Mouse (Mus musculus) neural tube, embryonic 14.5 days (tissue): ENCODE data around the gene Ltb. TPM values are rescaled to one million over a fixed set of nuclear protein-coding genes. Genes with fewer than 3 reads are reported as not detected.

Source experiments
- ATAC-seq: fragments of 200-750 bp; cut with Nextera tagmentation; 2 replicates; pipeline ENCODE4 v1.8.0; 2017; ENCODE audit warnings: low read depth, mild to moderate bottlenecking, moderate TSS enrichment, moderate library complexity
- H3K27ac ChIP-seq: fragments of 300-500 bp; sonication (generic); 2 replicates; pipeline ENCODE4 v1.5.1; 2014; ENCODE audit warnings: low read depth, mild to moderate bottlenecking, control low read depth, low read length, moderate library complexity, mixed read lengths
- H3K27me3 ChIP-seq: fragments of 300-500 bp; sonication (generic); 2 replicates; pipeline ENCODE4 v1.6.1; 2014; ENCODE audit warnings: low read length; ENCODE audit not compliant: control insufficient read depth, insufficient read depth
- H3K36me3 ChIP-seq: fragments of 300-500 bp; sonication (generic); 2 replicates; pipeline ENCODE4 v1.6.1; 2014; ENCODE audit warnings: low read length, mixed read lengths; ENCODE audit not compliant: control insufficient read depth, insufficient read depth
- H3K4me1 ChIP-seq: fragments of 300-500 bp; sonication (generic); 2 replicates; pipeline ENCODE4 v1.6.1; 2014; ENCODE audit warnings: low read length; ENCODE audit not compliant: control insufficient read depth, insufficient read depth
- H3K4me2 ChIP-seq: fragments of 300-500 bp; sonication (generic); 2 replicates; pipeline ENCODE4 v1.6.1; 2014; ENCODE audit warnings: mild to moderate bottlenecking, low read depth, low read length, control low read depth
- H3K4me3 ChIP-seq: fragments of 300-500 bp; sonication (generic); 2 replicates; pipeline ENCODE4 v1.5.1; 2014; ENCODE audit warnings: low read depth, low read length, control low read depth, mixed read lengths
- H3K9ac ChIP-seq: fragments of 300-500 bp; sonication (generic); replicated peaks from 2 replicates; pipeline ENCODE4 v1.6.1; 2014; ENCODE audit warnings: low read depth, mild to moderate bottlenecking, control low read depth, low read length, mixed read lengths
- H3K9me3 ChIP-seq: fragments of 300-500 bp; sonication (generic); 2 replicates; pipeline ENCODE4 v1.6.1; 2016; ENCODE audit warnings: low read length; ENCODE audit not compliant: control insufficient read depth
- WGBS: fragments of 180-500 bp; shearing (Covaris S2); extraction: QIAGEN DNeasy Blood & Tissue Kit; methylation state at CpG from one replicate; pipeline ENCODE4 v1.1.7; 2014; 5-methylcytosine and 5-hydroxymethylcytosine counted together
- polyA plus RNA-seq: library from polyadenylated mRNA; unstranded; fragments of >200 nt; fragmentation: Nextera tagmentation; extraction: Ambion mirVana; gene quantifications from 2 replicates; pipeline ENCODE4 v1.2.1, GENCODE M21; 2014

The Ltb gene
- polyA plus RNA-seq, 1 experiment from 2014 or later, result 0.62 TPM

- ATAC-seq, result no peak
- H3K27me3 ChIP-seq, result no peaks in the 10 kb centered on the region
- H3K9ac ChIP-seq, result 0 out of 2 replicates have a peak overlapping the region, but pooled peaks have one; percentile 13
- no peaks in the 10 kb centered on the region for H3K36me3 ChIP-seq
- peak overlapping the region; percentile 49; the same call in 1 of the 2 replicates for H3K4me2 ChIP-seq
- no peaks in the 10 kb centered on the region for H3K9me3 ChIP-seq
- H3K4me3 ChIP-seq, result peak overlapping the region; percentile 19; the same call in 1 of the 2 replicates
- no peak overlapping the region for H3K27ac ChIP-seq
- 2% methylated on average over 4 of the region's 4 CpGs for WGBS
- no peaks in the 10 kb centered on the region for H3K4me1 ChIP-seq
Observed at GRCm38 (mm10) chr17:35186681-35187080, 7.6 kb upstream of the Ltb start.

GRCm38 (mm10) chr17:35187345-35187744 is 6.9 kb upstream of the Ltb start:
- Histone ChIP-seq H3K9me3 (no peaks in the 10 kb centered on the region), H3K4me3 (no peak overlapping the region), H3K4me1 (no peaks in the 10 kb centered on the region), H3K27ac (no peak overlapping the region), H3K9ac (no peak overlapping the region), H3K4me2 (no peak overlapping the region), H3K27me3 (no peaks in the 10 kb centered on the region), H3K36me3 (no peaks in the 10 kb centered on the region)
- WGBS, result 82% methylated on average over 4 of the region's 4 CpGs
- no peak for ATAC-seq

GRCm38 (mm10) chr17:35187959-35188610 is 6.2 kb upstream of the Ltb start, which contains the start of gene Lst1:
Lst1 (minus strand) TSS chr17:35188439.
- ATAC-seq, result no peak
- H3K9me3 ChIP-seq, result no peaks in the 10 kb centered on the region
- H3K4me1 ChIP-seq, result no peaks in the 10 kb centered on the region
- no peaks in the 10 kb centered on the region for H3K27me3 ChIP-seq
- H3K4me2 ChIP-seq, result no peak within 1 kb of the TSS
- no peak within 1 kb of the TSS for H3K4me3 ChIP-seq
- H3K36me3 ChIP-seq, result no peaks in the 10 kb centered on the region
- 76% methylated on average over 7 of the region's 7 CpGs for WGBS
- H3K27ac ChIP-seq, result no peak within 1 kb of the TSS
- H3K9ac ChIP-seq, result no peak within 1 kb of the TSS

- Histone ChIP-seq H3K36me3 (no peaks in the 10 kb centered on the region), H3K9me3 (no peaks in the 10 kb centered on the region), H3K4me1 (no peaks in the 10 kb centered on the region), H3K4me3 (no peak overlapping the region), H3K4me2 (no peak overlapping the region), H3K27me3 (no peaks in the 10 kb centered on the region), H3K27ac (no peak overlapping the region), H3K9ac (no peak overlapping the region)
- no peak for ATAC-seq
- WGBS, result 63% methylated on average over 1 of the region's 1 CpGs
Observed at GRCm38 (mm10) chr17:35189186-35189585, 5.1 kb upstream of the Ltb start.

- Histone ChIP-seq H3K4me1 (no peaks in the 10 kb centered on the region), H3K9ac (no peak overlapping the region), H3K36me3 (no peaks in the 10 kb centered on the region), H3K27me3 (peaks cover 8% of the 10 kb centered on the region), H3K27ac (no peak overlapping the region), H3K4me3 (no peak overlapping the region), H3K9me3 (no peaks in the 10 kb centered on the region), H3K4me2 (no peak overlapping the region)
- 77% methylated on average over 4 of the region's 4 CpGs for WGBS
- ATAC-seq, result no peak
Observed at GRCm38 (mm10) chr17:35190096-35190495, 4.1 kb upstream of the Ltb start.

GRCm38 (mm10) chr17:35191723-35192122 is 2.5 kb upstream of the Ltb start:
- peaks cover 22% of the 10 kb centered on the region for H3K27me3 ChIP-seq
- H3K9me3 ChIP-seq, result no peaks in the 10 kb centered on the region
- no peaks in the 10 kb centered on the region for H3K36me3 ChIP-seq
- no peak overlapping the region for H3K27ac ChIP-seq
- WGBS, result 74% methylated on average over 2 of the region's 2 CpGs
- H3K4me2 ChIP-seq, result no peak overlapping the region
- no peak overlapping the region for H3K4me3 ChIP-seq
- no peak for ATAC-seq
- H3K4me1 ChIP-seq, result peaks cover 4% of the 10 kb centered on the region; the same call in 1 of the 2 replicates
- no peak overlapping the region for H3K9ac ChIP-seq

- no peaks in the 10 kb centered on the region for H3K36me3 ChIP-seq
- WGBS, result 85% methylated on average over 5 of the region's 5 CpGs
- H3K4me1 ChIP-seq, result peaks cover 4% of the 10 kb centered on the region; the same call in 1 of the 2 replicates
- no peak for ATAC-seq
- H3K4me2 ChIP-seq, result no peak overlapping the region
- no peaks in the 10 kb centered on the region for H3K9me3 ChIP-seq
- H3K27me3 ChIP-seq, result peaks cover 22% of the 10 kb centered on the region
- no peak overlapping the region for H3K9ac ChIP-seq
- H3K27ac ChIP-seq, result no peak overlapping the region
- no peak overlapping the region for H3K4me3 ChIP-seq
Observed at GRCm38 (mm10) chr17:35192924-35193323, 1.3 kb upstream of the Ltb start.

GRCm38 (mm10) chr17:35194844-35195630 is 798 bp downstream of the Ltb start:
- H3K36me3 ChIP-seq, result no peaks in the 10 kb centered on the region
- ATAC-seq, result no peak
- peak overlapping the region; percentile 55 for H3K4me2 ChIP-seq
- peak overlapping the region; percentile 25; the same call in 1 of the 2 replicates for H3K9ac ChIP-seq
- peak overlapping the region; percentile 27 for H3K4me3 ChIP-seq
- WGBS, result 48% methylated on average over 19 of the region's 19 CpGs
- H3K27me3 ChIP-seq, result peaks cover 25% of the 10 kb centered on the region
- H3K9me3 ChIP-seq, result no peaks in the 10 kb centered on the region
- H3K4me1 ChIP-seq, result peaks cover 4% of the 10 kb centered on the region; the same call in 1 of the 2 replicates
- H3K27ac ChIP-seq, result no peak overlapping the region
